Mouse (Mus musculus) C2C12 (cell line): ENCODE data around the gene Defb7. TPM values are rescaled to one million over a fixed set of nuclear protein-coding genes. Genes with fewer than 3 reads are reported as not detected.

Source experiments
- H3K27me3 ChIP-seq: one replicate; pipeline ENCODE4 v1.6.1; 2011; ENCODE audit not compliant: control insufficient read depth, insufficient read depth, insufficient read length
- H3K36me3 ChIP-seq: one replicate; pipeline ENCODE4 v1.6.1; 2011; ENCODE audit not compliant: control insufficient read depth, insufficient read depth
- H3K4me3 ChIP-seq: one replicate; pipeline ENCODE4 v1.5.1; 2011; ENCODE audit warnings: mild to moderate bottlenecking, control low read depth; ENCODE audit not compliant: poor library complexity, insufficient read depth, severe bottlenecking
- H3K79me2 ChIP-seq: one replicate; pipeline ENCODE4 v1.6.1; 2011; ENCODE audit not compliant: control insufficient read depth, insufficient read depth
- H3K79me3 ChIP-seq: one replicate; pipeline ENCODE4 v1.6.1; 2011; ENCODE audit warnings: low read depth, control low read depth
- H3ac ChIP-seq: one replicate; pipeline ENCODE3; 2011; ENCODE audit warnings: low read depth; ENCODE audit not compliant: control insufficient read depth, insufficient read length
- CEBPB ChIP-seq: IDR thresholded peaks from one replicate; pipeline ENCODE4 v1.6.1; 2011; ENCODE audit warnings: low read depth, mild to moderate bottlenecking, control low read depth, moderate library complexity
- CTCF ChIP-seq: IDR thresholded peaks from one replicate; pipeline ENCODE4 v1.5.1; 2011; ENCODE audit not compliant: control insufficient read depth, insufficient read depth, insufficient read length
- FOSL1 ChIP-seq: IDR thresholded peaks from one replicate; pipeline ENCODE4 v1.8.0; 2011; ENCODE audit warnings: mild to moderate bottlenecking, low read length; ENCODE audit not compliant: poor library complexity, insufficient read depth, severe bottlenecking
- MAX ChIP-seq: IDR thresholded peaks from one replicate; pipeline ENCODE4 v1.6.1; 2011; ENCODE audit warnings: mild to moderate bottlenecking, control low read depth
- MYOD1 ChIP-seq: IDR thresholded peaks from one replicate; pipeline ENCODE4 v1.6.1; 2011; ENCODE audit warnings: low read depth; ENCODE audit not compliant: control insufficient read depth, insufficient read length
- MYOG ChIP-seq: IDR thresholded peaks from one replicate; pipeline ENCODE4 v1.6.1; 2011; ENCODE audit not compliant: control insufficient read depth, insufficient read length; ENCODE audit errors: extremely low read depth
- USF1 ChIP-seq: IDR thresholded peaks from one replicate; pipeline ENCODE4 v1.6.1; 2011; ENCODE audit warnings: low read depth, mild to moderate bottlenecking, control low read depth, moderate library complexity
- long read RNA-seq, 2 experiments: library from polyadenylated mRNA; unstranded; transcript quantifications; one replicate each; pipeline ENCODE4 v2.0.0; 2019 to 2020
- polyA plus RNA-seq: library from polyadenylated mRNA; unstranded; fragments of >200 nt; fragmentation: generic; extraction: Trizol; gene quantifications from one replicate; pipeline ENCODE4 v1.2.1, GENCODE M21; 2012; ENCODE audit warnings: missing spikeins

Gene Defb7
- not detected for polyA plus RNA-seq
- long read RNA-seq, experiment 1 = 0 reads
- long read RNA-seq, experiment 2 = 0 reads

GRCm38 (mm10) chr8:19494797-19495196, at the start of gene Defb7:
TSS of gene Defb7 (plus strand) at chr8:19495097.
- Histone ChIP-seq H3K27me3 (no peaks in the 10 kb centered on the region), H3K4me3 (no peak within 1 kb of the TSS), H3K79me2 (no peaks in the 10 kb centered on the region), H3K36me3 (no peaks in the 10 kb centered on the region), H3ac (no peak within 1 kb of the TSS), H3K79me3 (no peaks in the 10 kb centered on the region)
- TF ChIP-seq CTCF (no peak), MYOG (no peak), CEBPB (no peak), FOSL1 (no peak), MAX (no peak), USF1 (no peak), MYOD1 (no peak)

- Histone ChIP-seq H3K79me2 (no peaks in the 10 kb centered on the region), H3K4me3 (no peak overlapping the region), H3K36me3 (no peaks in the 10 kb centered on the region), H3ac (no peak overlapping the region), H3K27me3 (no peaks in the 10 kb centered on the region), H3K79me3 (no peaks in the 10 kb centered on the region)
- TF ChIP-seq CEBPB = no peak
- no peak for TF ChIP-seq MYOG
- no peak for TF ChIP-seq CTCF
- no peak for TF ChIP-seq MAX
- no peak for TF ChIP-seq USF1
- TF ChIP-seq MYOD1 = no peak
- TF ChIP-seq FOSL1 = no peak
Measured at GRCm38 (mm10) chr8:19446378-19446777, 48.5 kb upstream of the Defb7 start.

GRCm38 (mm10) chr8:19461355-19461754, 33.5 kb upstream of the Defb7 start:
- Histone ChIP-seq H3K79me2 (no peaks in the 10 kb centered on the region), H3K4me3 (no peak overlapping the region), H3ac (no peak overlapping the region), H3K79me3 (no peaks in the 10 kb centered on the region), H3K27me3 (no peaks in the 10 kb centered on the region), H3K36me3 (no peaks in the 10 kb centered on the region)
- no peak for TF ChIP-seq MYOG
- TF ChIP-seq USF1 = no peak
- no peak for TF ChIP-seq MYOD1
- no peak for TF ChIP-seq FOSL1
- TF ChIP-seq MAX = no peak
- no peak for TF ChIP-seq CEBPB
- TF ChIP-seq CTCF = no peak

- H3K79me3 ChIP-seq = no peaks in the 10 kb centered on the region
- no peaks in the 10 kb centered on the region for H3K36me3 ChIP-seq
- TF ChIP-seq FOSL1 (no peak), MYOG (no peak), CTCF (no peak), MAX (no peak), MYOD1 (no peak), CEBPB (no peak), USF1 (no peak)
- no peak overlapping the region for H3K4me3 ChIP-seq
- H3ac ChIP-seq = no peak overlapping the region
- no peaks in the 10 kb centered on the region for H3K27me3 ChIP-seq
- no peaks in the 10 kb centered on the region for H3K79me2 ChIP-seq
Measured at GRCm38 (mm10) chr8:19469026-19469425, 25.9 kb upstream of the Defb7 start.

- Histone ChIP-seq H3K27me3 (no peaks in the 10 kb centered on the region), H3K36me3 (no peaks in the 10 kb centered on the region), H3K79me3 (no peaks in the 10 kb centered on the region), H3ac (no peak overlapping the region), H3K79me2 (no peaks in the 10 kb centered on the region), H3K4me3 (no peak overlapping the region)
- TF ChIP-seq MYOD1 (no peak), MYOG (no peak), CEBPB (no peak), MAX (no peak), USF1 (no peak), CTCF (no peak), FOSL1 (no peak)
Measured at GRCm38 (mm10) chr8:19500524-19500923, 5.6 kb downstream of the Defb7 start.

- Histone ChIP-seq H3K4me3 (no peak overlapping the region), H3K79me2 (no peaks in the 10 kb centered on the region), H3K27me3 (no peaks in the 10 kb centered on the region), H3K79me3 (no peaks in the 10 kb centered on the region), H3K36me3 (no peaks in the 10 kb centered on the region), H3ac (no peak overlapping the region)
- TF ChIP-seq FOSL1 (no peak), CEBPB (no peak), CTCF (no peak), MYOG (no peak), USF1 (no peak), MYOD1 (no peak), MAX (no peak)
Measured at GRCm38 (mm10) chr8:19535195-19535829, 40.4 kb downstream of the Defb7 start.
